Mouse (Mus musculus): ENCODE measurements around the gene Lbp. TPM values are rescaled to one million over a fixed set of nuclear protein-coding genes. Genes with fewer than 3 reads are reported as not detected.
A peak's percentile ranks its signal among the peaks of the same experiment; 100 is the strongest.

Gene Lbp
- polyA plus RNA-seq, 1 experiment from 2014 or later, result 2.3 TPM

DNA sequence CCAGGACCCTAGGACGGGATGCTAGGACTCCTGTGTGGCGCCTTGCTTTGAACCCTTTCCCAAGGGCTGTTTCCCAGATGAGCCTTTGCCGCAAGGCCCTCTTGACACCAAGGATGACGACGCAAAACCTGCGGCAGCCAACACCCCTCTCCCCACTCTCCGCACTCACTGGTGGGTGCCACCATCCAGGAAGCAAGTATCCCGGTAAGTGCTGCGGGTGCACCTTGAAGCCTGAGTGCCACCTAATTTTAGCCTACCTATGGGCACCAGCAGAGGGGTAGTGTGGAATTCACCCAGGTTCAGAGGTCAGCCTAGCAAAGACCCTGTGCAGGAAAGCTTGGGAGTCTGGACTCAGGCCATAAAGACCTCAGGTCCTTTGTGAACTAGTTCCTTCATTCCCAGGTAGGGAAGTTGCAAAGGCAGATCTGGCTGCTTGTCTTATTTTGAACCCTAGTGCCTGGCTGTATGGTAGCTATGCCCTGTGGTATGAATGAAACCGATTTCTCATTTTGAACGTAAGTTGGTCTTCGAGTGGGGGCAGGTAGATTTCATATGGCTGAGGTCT is 69.9 kb downstream of the Lbp start:
- H3K9me3 ChIP-seq (ENCODE audit: control insufficient read depth, low read length), result no peaks in the 10 kb centered on the region
- H3K27ac ChIP-seq (ENCODE audit: low read depth, low read length), result no peak overlapping the region
- DNase-seq (ENCODE audit: low spot score, missing footprints), result peak; percentile 85
- 0 out of 2 replicates have a peak, but pooled peaks cover 4% of the 10 kb centered on the region for H3K4me1 ChIP-seq (ENCODE audit: control insufficient read depth, insufficient read depth, low read length)
- no peak for ATAC-seq (ENCODE audit: low FRiP score)
- H3K9ac ChIP-seq (ENCODE audit: low read length), result peak overlapping the region; percentile 50; the same call in 1 of the 2 replicates
- 23% methylated on average over 12 of the region's 12 CpGs for WGBS
- H3K4me3 ChIP-seq (ENCODE audit: low read depth, low read length), result peak overlapping the region; percentile 32
- H3K36me3 ChIP-seq (ENCODE audit: control insufficient read depth, insufficient read depth, low read length), result no peaks in the 10 kb centered on the region
- peaks cover 2% of the 10 kb centered on the region; the same call in 1 of the 2 replicates for H3K27me3 ChIP-seq (ENCODE audit: control insufficient read depth, insufficient read depth, low read length)
- H3K4me2 ChIP-seq, result peak overlapping the region; percentile 65

DNA sequence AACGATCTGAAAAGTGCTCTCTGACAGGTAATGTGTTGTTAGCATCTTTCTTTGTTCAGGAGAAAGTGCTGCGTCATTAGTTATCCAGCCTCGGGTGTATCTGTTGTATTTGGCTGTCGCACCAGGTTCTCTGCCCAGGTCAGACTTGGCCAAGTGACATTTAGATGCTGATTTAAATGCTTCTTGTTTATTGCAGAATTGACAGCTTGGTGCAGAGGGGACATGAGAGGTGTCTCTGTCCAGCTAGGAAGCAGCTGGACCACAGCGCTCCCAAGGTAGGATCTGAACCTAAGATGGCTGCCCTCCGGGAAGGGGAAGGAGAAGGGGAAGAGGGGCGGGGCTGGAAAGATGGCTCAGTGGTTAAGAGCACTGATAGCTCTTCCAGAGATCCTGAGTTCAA is 70.5 kb downstream of the Lbp start:
- ATAC-seq (ENCODE audit: low FRiP score), result no peak
- H3K4me3 ChIP-seq (ENCODE audit: low read depth, low read length), result no peak overlapping the region
- DNase-seq (ENCODE audit: low spot score, missing footprints), result peak; percentile 45
- 79% methylated on average over 7 of the region's 7 CpGs for WGBS
- H3K9ac ChIP-seq (ENCODE audit: low read length), result no peak overlapping the region
- no peak overlapping the region for H3K4me2 ChIP-seq
- no peak overlapping the region for H3K27ac ChIP-seq (ENCODE audit: low read depth, low read length)
- H3K9me3 ChIP-seq (ENCODE audit: control insufficient read depth, low read length), result no peaks in the 10 kb centered on the region
- 0 out of 2 replicates have a peak, but pooled peaks cover 4% of the 10 kb centered on the region for H3K4me1 ChIP-seq (ENCODE audit: control insufficient read depth, insufficient read depth, low read length)
- H3K27me3 ChIP-seq (ENCODE audit: control insufficient read depth, insufficient read depth, low read length), result peaks cover 2% of the 10 kb centered on the region; the same call in 1 of the 2 replicates
- no peaks in the 10 kb centered on the region for H3K36me3 ChIP-seq (ENCODE audit: control insufficient read depth, insufficient read depth, low read length)

GRCm38 (mm10) chr2:158377811-158378210 is 71.5 kb downstream of the Lbp start:
- Histone ChIP-seq H3K27me3 (ENCODE audit: control insufficient read depth, insufficient read depth, low read length) (peaks cover 2% of the 10 kb centered on the region; the same call in 1 of the 2 replicates), H3K9ac (ENCODE audit: low read length) (no peak overlapping the region), H3K36me3 (ENCODE audit: control insufficient read depth, insufficient read depth, low read length) (no peaks in the 10 kb centered on the region), H3K9me3 (ENCODE audit: control insufficient read depth, low read length) (no peaks in the 10 kb centered on the region), H3K4me3 (ENCODE audit: low read depth, low read length) (no peak overlapping the region), H3K4me2 (no peak overlapping the region), H3K27ac (ENCODE audit: low read depth, low read length) (no peak overlapping the region), H3K4me1 (ENCODE audit: control insufficient read depth, insufficient read depth, low read length) (0 out of 2 replicates have a peak, but pooled peaks cover 4% of the 10 kb centered on the region)
- ATAC-seq (ENCODE audit: low FRiP score), result no peak
- no peak for DNase-seq (ENCODE audit: low spot score, missing footprints)
- 88% methylated on average over 1 of the region's 1 CpGs for WGBS

DNA sequence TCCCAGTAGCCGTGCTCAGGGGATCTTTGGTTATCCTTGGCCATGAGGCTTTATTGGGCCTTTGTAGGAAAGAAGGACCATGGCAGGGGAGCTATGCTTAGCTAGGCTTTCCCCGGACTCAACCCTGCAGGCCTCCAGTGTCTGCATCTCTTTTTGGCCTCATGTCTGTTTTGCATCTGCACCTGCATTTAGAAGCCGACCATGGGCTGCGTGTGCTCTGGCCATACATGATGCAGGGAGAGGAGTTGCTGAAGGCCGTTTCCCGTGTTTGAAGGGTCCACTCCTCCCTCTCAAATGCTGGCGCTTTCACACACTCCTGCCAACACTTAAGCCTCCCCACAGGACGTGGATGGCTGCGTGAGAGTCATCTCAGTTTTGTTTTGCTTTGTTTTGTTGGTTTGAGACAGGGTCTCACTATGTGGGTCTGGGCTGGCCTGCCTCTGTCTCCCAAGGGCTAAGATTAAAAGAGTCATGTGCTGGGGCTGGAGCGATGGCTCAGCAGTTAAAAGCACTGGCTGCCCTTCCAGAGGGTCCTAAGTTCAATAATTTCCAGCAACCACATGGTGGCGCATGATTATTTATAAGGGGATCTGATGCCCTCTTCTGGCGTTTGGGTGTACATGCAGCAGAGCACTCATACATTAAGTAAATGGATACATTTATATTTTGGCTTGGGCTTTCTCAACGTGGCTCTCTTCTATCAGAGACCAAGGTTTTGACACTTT is 73.2 kb downstream of the Lbp start:
- DNase-seq (ENCODE audit: low spot score, missing footprints) (peak; percentile 97), ATAC-seq (ENCODE audit: low FRiP score) (peak; percentile 52)
- no peak overlapping the region for H3K4me2 ChIP-seq
- H3K36me3 ChIP-seq (ENCODE audit: control insufficient read depth, insufficient read depth, low read length), result no peaks in the 10 kb centered on the region
- no peak overlapping the region for H3K9ac ChIP-seq (ENCODE audit: low read length)
- WGBS, result 45% methylated on average over 13 of the region's 13 CpGs
- 0 out of 2 replicates have a peak, but pooled peaks cover 4% of the 10 kb centered on the region for H3K4me1 ChIP-seq (ENCODE audit: control insufficient read depth, insufficient read depth, low read length)
- no peak overlapping the region for H3K27ac ChIP-seq (ENCODE audit: low read depth, low read length)
- H3K4me3 ChIP-seq (ENCODE audit: low read depth, low read length), result no peak overlapping the region
- H3K27me3 ChIP-seq (ENCODE audit: control insufficient read depth, insufficient read depth, low read length), result peaks cover 2% of the 10 kb centered on the region; the same call in 1 of the 2 replicates
- no peaks in the 10 kb centered on the region for H3K9me3 ChIP-seq (ENCODE audit: control insufficient read depth, low read length)

Other genes with a start within 250 kb of the Lbp start
- gene Tgm2, start 160.1 kb upstream of the Lbp start, polyA plus RNA-seq (2014; fragmentation: Nextera tagmentation; extraction: Ambion mirVana), result 5.8 and 6.5 TPM in 2 replicates
- gene D630003M21Rik, start 77.3 kb upstream of the Lbp start, polyA plus RNA-seq (2014; fragmentation: Nextera tagmentation; extraction: Ambion mirVana), result 0.92 and 0.94 TPM in 2 replicates
- gene Bpi, start 48.4 kb upstream of the Lbp start, polyA plus RNA-seq (2014; fragmentation: Nextera tagmentation; extraction: Ambion mirVana), result not detected in 2 replicates
- 19.8 and 24.1 TPM in 2 replicates for gene Snhg11, start 69.1 kb downstream of the Lbp start, polyA plus RNA-seq (2014; fragmentation: Nextera tagmentation; extraction: Ambion mirVana)
- gene Ralgapb, start 103.4 kb downstream of the Lbp start, polyA plus RNA-seq (2014; fragmentation: Nextera tagmentation; extraction: Ambion mirVana), result 20.1 and 22.4 TPM in 2 replicates
- not detected in 2 replicates for gene Adig, start 196.1 kb downstream of the Lbp start, polyA plus RNA-seq (2014; fragmentation: Nextera tagmentation; extraction: Ambion mirVana)
- 0.30 and 0.40 TPM in 2 replicates for gene Arhgap40, start 206.3 kb downstream of the Lbp start, polyA plus RNA-seq (2014; fragmentation: Nextera tagmentation; extraction: Ambion mirVana)